Mouse (Mus musculus) lung, embryonic 16.5 days (tissue): ENCODE results near the gene Prkag2. TPM values are rescaled to one million over a fixed set of nuclear protein-coding genes. Genes with fewer than 3 reads are reported as not detected.
A peak's percentile ranks its signal among the peaks of the same experiment; 100 is the strongest.

ENCODE experiments used
- ATAC-seq: fragments of 200-750 bp; cut with Nextera tagmentation; 2 replicates; pipeline ENCODE4 v1.8.0; 2017; ENCODE audit warnings: low read depth, mild to moderate bottlenecking, moderate library complexity
- H3K27ac ChIP-seq: fragments of 300-500 bp; sonication (generic); 2 replicates; pipeline ENCODE4 v1.5.1; 2014; ENCODE audit warnings: mild to moderate bottlenecking, control low read depth, low read length
- H3K27me3 ChIP-seq: fragments of 300-500 bp; sonication (generic); 2 replicates; pipeline ENCODE4 v1.6.1; 2014; ENCODE audit warnings: low read depth, low read length, mixed read lengths; ENCODE audit not compliant: control insufficient read depth, insufficient read depth
- H3K36me3 ChIP-seq: fragments of 300-500 bp; sonication (generic); 2 replicates; pipeline ENCODE4 v1.6.1; 2014; ENCODE audit warnings: low read length; ENCODE audit not compliant: control insufficient read depth, insufficient read depth
- H3K4me1 ChIP-seq: fragments of 300-500 bp; sonication (generic); replicated peaks from 2 replicates; pipeline ENCODE4 v1.6.1; 2014; ENCODE audit warnings: low read length, mixed read lengths; ENCODE audit not compliant: control insufficient read depth, insufficient read depth
- H3K4me2 ChIP-seq: fragments of 300-500 bp; sonication (generic); 2 replicates; pipeline ENCODE4 v1.6.1; 2014; ENCODE audit warnings: low read depth, low read length, control low read depth
- H3K4me3 ChIP-seq: fragments of 300-500 bp; sonication (generic); 2 replicates; pipeline ENCODE4 v1.5.1; 2014; ENCODE audit warnings: mild to moderate bottlenecking, low read length, control low read depth
- H3K9ac ChIP-seq: fragments of 300-500 bp; sonication (generic); 2 replicates; pipeline ENCODE4 v1.6.1; 2014; ENCODE audit warnings: low read length, control low read depth
- H3K9me3 ChIP-seq: fragments of 300-500 bp; sonication (generic); 2 replicates; pipeline ENCODE4 v1.6.1; 2016; ENCODE audit warnings: low read length; ENCODE audit not compliant: control insufficient read depth
- WGBS: fragments of 180-500 bp; shearing (Covaris S2); extraction: QIAGEN DNeasy Blood & Tissue Kit; methylation state at CpG from one replicate; pipeline ENCODE4 v1.1.7; 2014; 5-methylcytosine and 5-hydroxymethylcytosine counted together
- polyA plus RNA-seq: library from polyadenylated mRNA; unstranded; fragments of >200 nt; fragmentation: Nextera tagmentation; extraction: Ambion mirVana; gene quantifications from 2 replicates; pipeline ENCODE4 v1.2.1, GENCODE M21; 2015

Gene Prkag2
- polyA plus RNA-seq, 1 experiment from 2014 or later: 28.0 TPM

DNA sequence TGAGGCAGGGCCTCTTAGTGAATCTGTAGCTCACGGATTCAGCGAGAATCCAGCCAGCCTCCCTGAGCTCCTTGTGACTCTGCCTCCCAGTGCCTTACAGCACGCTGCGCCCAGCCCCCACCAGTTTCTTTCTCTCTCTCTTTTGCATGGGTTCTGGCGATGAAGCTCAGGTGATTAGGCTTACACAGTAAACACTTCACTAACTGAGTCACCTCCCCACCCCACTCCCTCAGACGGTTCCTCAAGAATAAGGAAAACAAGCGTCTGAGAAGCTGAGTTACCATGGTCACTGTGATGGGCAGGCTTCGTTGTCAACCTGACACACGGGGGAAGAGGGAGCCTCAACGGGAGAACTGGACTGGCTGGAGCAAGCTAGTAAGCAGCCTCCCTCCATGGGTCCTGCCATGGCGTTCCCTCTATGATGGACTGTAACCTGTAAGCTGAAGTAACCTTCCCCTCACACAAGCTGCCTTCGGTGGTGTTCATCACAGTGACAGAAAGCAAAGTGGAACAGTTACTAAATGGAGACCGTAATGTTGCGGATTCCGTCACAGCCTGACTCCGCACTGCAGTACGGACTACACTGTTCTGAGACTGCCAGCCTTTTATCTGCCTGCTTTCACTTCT, 37.8 kb downstream of the Prkag2 start:
- H3K27ac ChIP-seq: no peak overlapping the region
- H3K9ac ChIP-seq: no peak overlapping the region
- no peaks in the 10 kb centered on the region for H3K36me3 ChIP-seq
- peaks cover 44% of the 10 kb centered on the region for H3K4me1 ChIP-seq
- ATAC-seq: peak; percentile 57; the same call in 1 of the 2 replicates
- 32% methylated on average over 17 of the region's 17 CpGs for WGBS
- H3K4me2 ChIP-seq: 0 out of 2 replicates have a peak overlapping the region, but pooled peaks have one; percentile 5
- H3K4me3 ChIP-seq: no peak overlapping the region
- no peaks in the 10 kb centered on the region for H3K27me3 ChIP-seq
- no peaks in the 10 kb centered on the region for H3K9me3 ChIP-seq

DNA sequence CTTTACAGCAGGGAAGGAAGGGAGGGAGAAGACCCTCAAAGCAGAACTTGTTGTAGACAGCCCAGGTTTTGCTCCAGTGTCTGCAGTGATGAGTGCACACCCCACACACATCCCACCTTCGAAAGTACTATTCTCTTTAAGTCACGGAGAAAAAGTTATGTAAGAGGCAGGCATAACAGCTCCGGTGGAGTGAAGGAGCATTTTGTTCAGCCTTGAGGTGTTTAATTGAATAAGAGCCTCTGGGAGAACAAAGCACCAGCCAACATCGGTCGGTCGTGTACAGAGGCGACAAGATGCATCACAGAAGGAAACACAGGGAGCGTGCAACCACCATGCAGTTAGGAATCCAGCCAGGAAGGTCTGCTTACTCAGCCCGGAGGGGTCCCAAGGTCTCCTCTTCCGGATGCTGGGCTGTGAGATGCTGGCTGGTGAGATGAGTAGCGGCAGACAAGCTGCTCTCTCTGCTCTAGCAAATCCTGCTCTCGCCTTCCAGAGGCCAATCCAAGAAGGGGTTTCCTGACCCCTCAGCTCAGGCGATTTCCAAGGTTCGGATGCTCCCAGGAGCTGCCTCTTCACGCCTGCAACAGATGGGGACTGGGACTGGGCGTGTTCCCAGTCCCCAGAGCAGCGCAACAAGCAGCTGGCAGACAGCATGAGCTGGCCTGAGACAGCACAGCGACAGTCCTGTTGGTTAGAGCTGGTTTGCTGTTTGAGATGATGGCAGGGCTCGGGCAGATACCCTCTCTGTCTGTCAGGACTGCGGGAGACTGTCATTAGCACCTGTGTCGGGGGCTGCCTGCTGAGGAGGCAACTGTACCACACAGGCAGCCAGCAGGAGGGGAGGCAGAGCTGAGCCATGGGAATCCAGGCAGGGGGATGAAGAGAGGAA, 41.3 kb downstream of the Prkag2 start:
- peaks cover 25% of the 10 kb centered on the region for H3K4me1 ChIP-seq
- H3K27me3 ChIP-seq: no peaks in the 10 kb centered on the region
- H3K4me2 ChIP-seq: no peak overlapping the region
- no peaks in the 10 kb centered on the region for H3K36me3 ChIP-seq
- no peak overlapping the region for H3K4me3 ChIP-seq
- H3K9me3 ChIP-seq: no peaks in the 10 kb centered on the region
- peak; percentile 23; the same call in 1 of the 2 replicates for ATAC-seq
- H3K27ac ChIP-seq: no peak overlapping the region
- 22% methylated on average over 21 of the region's 21 CpGs for WGBS
- H3K9ac ChIP-seq: 0 out of 2 replicates have a peak overlapping the region, but pooled peaks have one; percentile 21

DNA sequence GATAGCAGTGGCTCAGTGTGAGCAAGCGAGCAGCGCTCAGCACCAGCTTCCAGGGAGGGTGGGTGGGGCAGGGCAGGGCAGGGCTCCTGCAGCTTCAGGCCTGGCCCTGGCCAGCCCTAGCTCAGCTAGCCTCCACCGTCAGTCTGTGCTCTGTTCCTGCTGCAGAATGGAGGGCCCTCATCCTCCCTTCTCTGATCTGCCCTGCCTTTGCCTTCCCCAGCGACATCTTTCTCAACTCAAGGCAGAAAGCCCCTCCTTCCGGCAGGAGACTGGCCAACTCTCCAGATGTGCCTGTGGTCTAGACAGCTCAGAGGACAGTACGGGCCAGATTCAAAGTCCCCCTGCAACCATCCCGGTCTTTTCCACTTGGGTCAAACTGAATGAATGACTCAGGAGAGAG, 42.0 kb downstream of the Prkag2 start:
- ATAC-seq: peak; percentile 77
- no peaks in the 10 kb centered on the region for H3K9me3 ChIP-seq

GRCm38 (mm10) chr5:25055288-25055687, 45.2 kb downstream of the Prkag2 start:
- Histone ChIP-seq H3K36me3 (no peaks in the 10 kb centered on the region), H3K4me2 (no peak overlapping the region), H3K27ac (no peak overlapping the region), H3K27me3 (no peaks in the 10 kb centered on the region), H3K4me1 (peaks cover 24% of the 10 kb centered on the region), H3K9me3 (no peaks in the 10 kb centered on the region), H3K9ac (no peak overlapping the region), H3K4me3 (no peak overlapping the region)
- WGBS: 63% methylated on average over 4 of the region's 4 CpGs
- no peak for ATAC-seq

More for the DNA sequence above, 42.0 kb downstream of the Prkag2 start:
- no peak overlapping the region for H3K27ac ChIP-seq
- no peaks in the 10 kb centered on the region for H3K36me3 ChIP-seq
- WGBS: 34% methylated on average over 7 of the region's 7 CpGs
- H3K4me2 ChIP-seq: no peak overlapping the region
- no peak overlapping the region for H3K4me3 ChIP-seq
- no peaks in the 10 kb centered on the region for H3K27me3 ChIP-seq
- peaks cover 27% of the 10 kb centered on the region for H3K4me1 ChIP-seq
- no peak overlapping the region for H3K9ac ChIP-seq

DNA sequence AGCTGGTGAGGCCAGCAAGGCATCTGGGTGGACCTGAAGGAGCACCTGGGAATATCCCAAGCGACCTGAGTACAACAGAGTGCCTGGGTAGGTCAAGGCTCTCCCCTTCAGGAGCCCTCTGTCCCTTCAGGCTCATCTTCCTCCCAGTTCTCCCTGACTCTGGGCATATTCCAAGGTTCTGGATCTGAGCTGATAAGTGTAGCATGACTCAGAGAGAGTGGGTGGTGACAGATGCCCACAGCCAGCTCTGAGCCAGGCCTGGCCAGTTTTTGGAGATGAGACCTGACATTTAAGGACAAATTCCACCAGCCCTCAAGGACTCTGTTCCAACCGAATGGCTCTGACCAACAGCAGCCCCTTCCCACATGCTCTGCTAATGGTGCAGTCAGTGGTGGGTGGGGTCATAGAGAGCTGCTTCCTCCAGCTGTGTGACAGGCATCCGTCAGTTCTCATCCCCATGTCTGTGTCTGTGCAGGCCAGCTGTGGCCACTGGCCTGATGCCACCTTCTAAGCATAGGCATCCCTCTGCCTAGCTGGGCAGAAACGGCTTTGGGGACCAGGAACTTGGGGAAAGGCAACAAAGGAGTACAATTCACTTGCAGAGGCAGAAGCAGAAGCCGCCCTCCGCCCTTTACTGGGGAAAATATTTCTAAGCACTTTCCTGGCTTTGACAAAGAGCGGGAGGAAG, 46.3 kb downstream of the Prkag2 start:
- H3K27me3 ChIP-seq: no peaks in the 10 kb centered on the region
- ATAC-seq: no peak
- H3K4me1 ChIP-seq: peaks cover 15% of the 10 kb centered on the region
- 64% methylated on average over 7 of the region's 7 CpGs for WGBS
- H3K9ac ChIP-seq: no peak overlapping the region
- no peaks in the 10 kb centered on the region for H3K9me3 ChIP-seq
- no peak overlapping the region for H3K27ac ChIP-seq
- H3K4me2 ChIP-seq: no peak overlapping the region
- H3K4me3 ChIP-seq: no peak overlapping the region
- H3K36me3 ChIP-seq: no peaks in the 10 kb centered on the region

- no peak overlapping the region for H3K4me3 ChIP-seq
- no peak overlapping the region for H3K4me2 ChIP-seq
- H3K27me3 ChIP-seq: no peaks in the 10 kb centered on the region
- no peak for ATAC-seq
- H3K9me3 ChIP-seq: no peaks in the 10 kb centered on the region
- no peaks in the 10 kb centered on the region for H3K36me3 ChIP-seq
- H3K4me1 ChIP-seq: peaks cover 5% of the 10 kb centered on the region; the same call in 1 of the 2 replicates
- no peak overlapping the region for H3K27ac ChIP-seq
- no peak overlapping the region for H3K9ac ChIP-seq
- 81% methylated on average over 8 of the region's 8 CpGs for WGBS
Observed at GRCm38 (mm10) chr5:25050827-25051226, 49.6 kb downstream of the Prkag2 start.

DNA sequence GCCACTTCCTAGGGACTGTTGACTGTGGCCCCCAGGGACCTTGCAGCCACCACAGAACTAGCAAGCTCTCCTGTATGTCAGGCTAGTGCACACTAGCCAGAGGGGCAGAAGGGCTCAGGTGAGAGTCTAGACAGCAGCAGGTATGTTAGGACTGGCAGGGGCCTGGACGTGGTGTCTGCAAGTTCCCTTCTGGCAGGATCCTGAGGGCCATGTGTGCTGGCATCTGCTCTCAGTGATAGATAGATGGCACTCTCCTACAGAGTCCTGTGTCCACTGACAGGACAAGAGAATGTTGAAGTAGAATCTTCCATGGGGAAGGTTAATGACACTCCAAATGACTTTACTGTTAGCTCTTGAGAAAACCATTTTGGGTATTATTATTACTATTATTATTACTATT, 52.8 kb downstream of the Prkag2 start:
- no peaks in the 10 kb centered on the region for H3K27me3 ChIP-seq
- 66% methylated on average over 1 of the region's 1 CpGs for WGBS
- no peak overlapping the region for H3K4me3 ChIP-seq
- no peaks in the 10 kb centered on the region for H3K36me3 ChIP-seq
- H3K4me1 ChIP-seq: no peaks in the 10 kb centered on the region; the same call in 1 of the 2 replicates
- no peak for ATAC-seq
- no peak overlapping the region for H3K27ac ChIP-seq
- no peaks in the 10 kb centered on the region for H3K9me3 ChIP-seq
- H3K9ac ChIP-seq: no peak overlapping the region
- H3K4me2 ChIP-seq: no peak overlapping the region

- ATAC-seq: 0 out of 2 replicates have a peak, but pooled peaks have one; percentile 15
- Histone ChIP-seq H3K4me2 (no peak overlapping the region), H3K27ac (no peak overlapping the region), H3K4me1 (no peaks in the 10 kb centered on the region; the same call in 1 of the 2 replicates), H3K9ac (no peak overlapping the region), H3K9me3 (no peaks in the 10 kb centered on the region), H3K27me3 (no peaks in the 10 kb centered on the region), H3K4me3 (no peak overlapping the region), H3K36me3 (no peaks in the 10 kb centered on the region)
- WGBS: 31% methylated on average over 3 of the region's 3 CpGs
Observed at GRCm38 (mm10) chr5:25046762-25047161, 53.7 kb downstream of the Prkag2 start.

- WGBS: 90% methylated on average over 2 of the region's 2 CpGs
- H3K4me1 ChIP-seq: no peaks in the 10 kb centered on the region; the same call in 1 of the 2 replicates
Observed at GRCm38 (mm10) chr5:25044007-25044406, 56.4 kb downstream of the Prkag2 start.

More at GRCm38 (mm10) chr5:25044007-25044406, 56.4 kb downstream of the Prkag2 start:
- Histone ChIP-seq H3K9ac (no peak overlapping the region), H3K9me3 (no peaks in the 10 kb centered on the region), H3K36me3 (no peaks in the 10 kb centered on the region), H3K4me3 (no peak overlapping the region), H3K27me3 (no peaks in the 10 kb centered on the region), H3K27ac (no peak overlapping the region), H3K4me2 (no peak overlapping the region)
- no peak for ATAC-seq
